In genomic region chr4:116649411-116649810, GRCm38 (mm10) we compare ENCODE assay signal across 10 mouse cellular contexts. TPM values are rescaled to one million over a fixed set of nuclear protein-coding genes. Genes with fewer than 3 reads are reported as not detected.
DNase-seq lines count a peak whose midpoint lies in the region; ATAC-seq lines count a peak whose summit lies in the region.
"Had no signal": no experiment of that assay in that cellular context is flagged by ENCODE, and none has a peak within 500 bp of the region (broad histone marks: within the 10 kb centered on the region; RNA-seq: fewer than 3 reads in every experiment).

No protein-coding gene starts in this region.

- H3K36me3 ChIP-seq in heart, embryonic 11.5 days (ENCODE audit: control insufficient read depth, insufficient read depth, low read length) = peaks cover 12% of the 10 kb centered on the region; the same call in 1 of the 2 replicates
- H3K36me3 ChIP-seq in intestine, embryonic 15.5 days = no peaks in the 10 kb centered on the region
- peaks cover 26% of the 10 kb centered on the region for H3K36me3 ChIP-seq in midbrain, embryonic 12.5 days

- intact Hi-C loops in heart, postnatal 14 days (cut with DNase I) = loop anchor here (5.0 kb wide), 1 partner anchor 53 kb away; no protein-coding TSS in a partner anchor

- WGBS in heart, embryonic 11.5 days (ENCODE audit: insufficient replicate concordance) = 95% methylated on average over 2 of the region's 2 CpGs
- 90% methylated on average over 2 of the region's 2 CpGs for WGBS in intestine, embryonic 15.5 days
- 96% methylated on average over 2 of the region's 2 CpGs for WGBS in midbrain, embryonic 12.5 days

- H3K4me1 ChIP-seq in heart, embryonic 11.5 days (ENCODE audit: control insufficient read depth, insufficient read depth, low read length) = peaks cover 14% of the 10 kb centered on the region
- peaks cover 23% of the 10 kb centered on the region for H3K4me1 ChIP-seq in intestine, embryonic 15.5 days (replicated peaks)
- H3K4me1 ChIP-seq in midbrain, embryonic 12.5 days = peaks cover 39% of the 10 kb centered on the region

- DNase-seq in heart, postnatal 14 days = no peak
- peak; percentile 42 for DNase-seq in c-Kit-positive CD71-positive TER-119-positive erythroid progenitor cells, embryonic 14.5 days (ENCODE audit: low spot score)
- DNase-seq in layer of hippocampus, adult 9-11 months = no peak
- DNase-seq in gastrocnemius, postnatal 10 days = no peak
- DNase-seq: adrenal gland, postnatal 36 days; heart, adult 18-20 months had no signal

- H3K9me3 ChIP-seq in heart, embryonic 11.5 days (replicated peaks; ENCODE audit: control insufficient read depth, low read length) = no peaks in the 10 kb centered on the region
- no peaks in the 10 kb centered on the region for H3K9me3 ChIP-seq in intestine, embryonic 15.5 days
- H3K9me3 ChIP-seq in midbrain, embryonic 12.5 days = no peaks in the 10 kb centered on the region

- H3K9ac ChIP-seq in heart, embryonic 11.5 days (ENCODE audit: low read depth, low read length) = no peak overlapping the region
- H3K9ac ChIP-seq in intestine, embryonic 15.5 days = no peak overlapping the region
- H3K9ac ChIP-seq in midbrain, embryonic 12.5 days (replicated peaks) = no peak overlapping the region

- no peak overlapping the region for H3K27ac ChIP-seq in heart, embryonic 11.5 days (ENCODE audit: low read depth, low read length)
- H3K27ac ChIP-seq in intestine, embryonic 15.5 days = no peak overlapping the region
- no peak overlapping the region for H3K27ac ChIP-seq in midbrain, embryonic 12.5 days (replicated peaks)

- no peak for ATAC-seq in heart, embryonic 11.5 days (replicated peaks; ENCODE audit: insufficient number of reproducible peaks, low FRiP score, low TSS enrichment)
- no peak for ATAC-seq in intestine, embryonic 15.5 days
- ATAC-seq in midbrain, embryonic 12.5 days (ENCODE audit: low FRiP score, low read depth) = no peak
- no peak for ATAC-seq in CD4-positive, CD25-positive, alpha-beta regulatory T cell, adult 4 months

- no peaks in the 10 kb centered on the region for H3K27me3 ChIP-seq in heart, embryonic 11.5 days (ENCODE audit: control insufficient read depth, insufficient read depth, low read length)
- H3K27me3 ChIP-seq in intestine, embryonic 15.5 days (replicated peaks) = no peaks in the 10 kb centered on the region
- H3K27me3 ChIP-seq in midbrain, embryonic 12.5 days = no peaks in the 10 kb centered on the region

- peak overlapping the region; percentile 74; the same call in 1 of the 2 replicates for H3K4me3 ChIP-seq in heart, embryonic 11.5 days (ENCODE audit: low read depth, low read length)
- no peak overlapping the region for H3K4me3 ChIP-seq in intestine, embryonic 15.5 days (replicated peaks)
- peak overlapping the region; percentile 91; the same call in 1 of the 2 replicates for H3K4me3 ChIP-seq in midbrain, embryonic 12.5 days

- H3K4me2 ChIP-seq in heart, embryonic 11.5 days = peak overlapping the region; percentile 89
- H3K4me2 ChIP-seq in intestine, embryonic 15.5 days (replicated peaks) = peak overlapping the region; percentile 73
- peak overlapping the region; percentile 81 for H3K4me2 ChIP-seq in midbrain, embryonic 12.5 days (replicated peaks)

RNA-seq across cellular contexts. Expression of gene Akr1a1, which starts 2.1 kb away (rescaled TPM):
- polyA plus RNA-seq in heart, embryonic 11.5 days (2014; fragmentation: Nextera tagmentation; extraction: Ambion mirVana) = 645 and 676 TPM in 2 replicates
- 100 to 1,000 TPM; 315 to 333 TPM for total RNA-seq in heart, postnatal 14 days (2021)
- 772 and 821 TPM in 2 replicates for polyA plus RNA-seq in intestine, embryonic 15.5 days (2015; fragmentation: Nextera tagmentation; extraction: Ambion mirVana)
- 463 and 513 TPM in 2 replicates for polyA plus RNA-seq in midbrain, embryonic 12.5 days (2016; fragmentation: Nextera tagmentation; extraction: Ambion mirVana)
- 100 to 1,000 TPM; 296 to 324 TPM for polyA plus RNA-seq in CD4-positive, CD25-positive, alpha-beta regulatory T cell, adult 4 months (2017; shearing (Covaris generic))
- 100 to 1,000 TPM; 300 to 334 TPM for total RNA-seq in gastrocnemius, postnatal 10 days (2021)

RNA-seq across cellular contexts. Expression of gene Nasp, which starts 21.7 kb away (rescaled TPM):
- 135 TPM in 2 replicates for polyA plus RNA-seq in heart, embryonic 11.5 days (2014; fragmentation: Nextera tagmentation; extraction: Ambion mirVana)
- total RNA-seq in heart, postnatal 14 days (2021) = 10 to 100 TPM; 30.3 to 34.8 TPM
- polyA plus RNA-seq in intestine, embryonic 15.5 days (2015; fragmentation: Nextera tagmentation; extraction: Ambion mirVana) = 110 and 118 TPM in 2 replicates
- polyA plus RNA-seq in midbrain, embryonic 12.5 days (2016; fragmentation: Nextera tagmentation; extraction: Ambion mirVana) = 229 and 242 TPM in 2 replicates
- 10 to 100 TPM; 44.2 to 46.8 TPM for polyA plus RNA-seq in CD4-positive, CD25-positive, alpha-beta regulatory T cell, adult 4 months (2017; shearing (Covaris generic))
- total RNA-seq in gastrocnemius, postnatal 10 days (2021) = 10 to 100 TPM; 22.2 to 28.5 TPM

RNA-seq across cellular contexts. Expression of gene Prdx1, which starts 35.9 kb away (rescaled TPM):
- 1,014 and 1,024 TPM in 2 replicates for polyA plus RNA-seq in heart, embryonic 11.5 days (2014; fragmentation: Nextera tagmentation; extraction: Ambion mirVana)
- 100 to 1,000 TPM; 392 to 403 TPM for total RNA-seq in heart, postnatal 14 days (2021)
- 1,436 and 1,568 TPM in 2 replicates for polyA plus RNA-seq in intestine, embryonic 15.5 days (2015; fragmentation: Nextera tagmentation; extraction: Ambion mirVana)
- 740 and 818 TPM in 2 replicates for polyA plus RNA-seq in midbrain, embryonic 12.5 days (2016; fragmentation: Nextera tagmentation; extraction: Ambion mirVana)
- polyA plus RNA-seq in CD4-positive, CD25-positive, alpha-beta regulatory T cell, adult 4 months (2017; shearing (Covaris generic)) = 100 to 1,000 TPM; 602 to 696 TPM
- total RNA-seq in gastrocnemius, postnatal 10 days (2021) = 100 to 1,000 TPM; 241 to 242 TPM

RNA-seq across cellular contexts. Expression of gene Ccdc17, which starts 53.0 kb away (rescaled TPM):
- polyA plus RNA-seq in heart, embryonic 11.5 days (2014; fragmentation: Nextera tagmentation; extraction: Ambion mirVana) = 2.3 and 3.3 TPM in 2 replicates
- total RNA-seq in heart, postnatal 14 days (2021) = 1 to 10 TPM; 3.0 to 4.3 TPM
- polyA plus RNA-seq in intestine, embryonic 15.5 days (2015; fragmentation: Nextera tagmentation; extraction: Ambion mirVana) = 4.1 and 4.8 TPM in 2 replicates
- 3.4 and 4.6 TPM in 2 replicates for polyA plus RNA-seq in midbrain, embryonic 12.5 days (2016; fragmentation: Nextera tagmentation; extraction: Ambion mirVana)
- polyA plus RNA-seq in CD4-positive, CD25-positive, alpha-beta regulatory T cell, adult 4 months (2017; shearing (Covaris generic)) = 10 to 100 TPM; 11.2 to 18.8 TPM
- total RNA-seq in gastrocnemius, postnatal 10 days (2021) = 1 to 10 TPM; 2.1 to 2.4 TPM

RNA-seq across cellular contexts. Expression of gene Mmachc, which starts 58.8 kb away (rescaled TPM):
- polyA plus RNA-seq in heart, embryonic 11.5 days (2014; fragmentation: Nextera tagmentation; extraction: Ambion mirVana) = 25.5 and 29.1 TPM in 2 replicates
- total RNA-seq in heart, postnatal 14 days (2021) = 10 to 100 TPM; 39.9 to 42.3 TPM
- polyA plus RNA-seq in intestine, embryonic 15.5 days (2015; fragmentation: Nextera tagmentation; extraction: Ambion mirVana) = 23.0 and 24.6 TPM in 2 replicates
- polyA plus RNA-seq in midbrain, embryonic 12.5 days (2016; fragmentation: Nextera tagmentation; extraction: Ambion mirVana) = 32.0 and 35.7 TPM in 2 replicates
- polyA plus RNA-seq in CD4-positive, CD25-positive, alpha-beta regulatory T cell, adult 4 months (2017; shearing (Covaris generic)) = 1 to 10 TPM; 3.4 to 9.2 TPM
- total RNA-seq in gastrocnemius, postnatal 10 days (2021) = 10 to 100 TPM; 23.0 to 25.6 TPM
